Mouse (Mus musculus) liver, adult 2 months (tissue): Measurements from ENCODE around the gene Mcts1. TPM values are rescaled to one million over a fixed set of nuclear protein-coding genes. Genes with fewer than 3 reads are reported as not detected.

Experiments used
- DNase-seq: peaks from one replicate; pipeline ENCODE4 v3.0.0-alpha.2; 2011; ENCODE audit warnings: low read depth, low spot score; ENCODE audit errors: extremely low read depth
- H3K27ac ChIP-seq: fragments of 200-500 bp; replicated peaks from 2 replicates; pipeline ENCODE4 v1.5.1; 2012; ENCODE audit warnings: low read depth, mild to moderate bottlenecking, control low read depth, inconsistent platforms, low read length; ENCODE audit not compliant: insufficient read depth
- H3K27me3 ChIP-seq: fragments of 200-500 bp; 2 replicates; pipeline ENCODE4 v1.6.1; 2012; ENCODE audit warnings: mild to moderate bottlenecking, moderate library complexity, low read length, inconsistent platforms; ENCODE audit not compliant: control insufficient read depth, insufficient read depth
- H3K36me3 ChIP-seq: fragments of 200-500 bp; 2 replicates; pipeline ENCODE4 v1.6.1; 2012; ENCODE audit warnings: low read length, inconsistent platforms; ENCODE audit not compliant: control insufficient read depth, insufficient read depth
- H3K4me1 ChIP-seq: fragments of 200-500 bp; 2 replicates; pipeline ENCODE4 v1.6.1; 2011; ENCODE audit warnings: low read length; ENCODE audit not compliant: control insufficient read depth, insufficient read depth
- H3K4me3 ChIP-seq: fragments of 200-500 bp; 2 replicates; pipeline ENCODE4 v1.5.1; 2011; ENCODE audit warnings: low read depth, mild to moderate bottlenecking, control low read depth, low read length, moderate library complexity; ENCODE audit not compliant: insufficient read depth
- H3K79me2 ChIP-seq: fragments of 200-500 bp; 2 replicates; pipeline ENCODE4 v1.6.1; 2012; ENCODE audit warnings: inconsistent platforms, mild to moderate bottlenecking, low read length, moderate library complexity; ENCODE audit not compliant: control insufficient read depth, insufficient read depth
- H3K9ac ChIP-seq: fragments of 200-500 bp; 2 replicates; pipeline ENCODE4 v1.6.1; 2012; ENCODE audit warnings: low read depth, mild to moderate bottlenecking, control low read depth, inconsistent platforms, low read length
- CTCF ChIP-seq: fragments of 200-500 bp; IDR thresholded peaks from 2 replicates; pipeline ENCODE4 v1.5.1; 2011; ENCODE audit warnings: low read depth, low read length, control low read depth
- POLR2A ChIP-seq: fragments of 200-500 bp; IDR thresholded peaks from 2 replicates; pipeline ENCODE4 v1.6.1; 2011; ENCODE audit warnings: low read length, control low read depth; ENCODE audit not compliant: insufficient read depth; ENCODE audit errors: extremely low read depth
- WGBS: fragments of 180-500 bp; shearing (Covaris S2); methylation state at CpG from one replicate; pipeline ENCODE4 v1.1.7; 2018; 5-methylcytosine and 5-hydroxymethylcytosine counted together
- polyA plus RNA-seq: library from polyadenylated mRNA; depleted of rRNA; stranded (reverse); fragments of >200 nt; gene quantifications from 2 replicates; pipeline ENCODE4 v1.2.3, GENCODE M21; 2012; rRNA removed
- total RNA-seq: library from RNA; depleted of rRNA; stranded (reverse); fragments of >200 nt; gene quantifications from 2 replicates; pipeline ENCODE4 v1.2.3, GENCODE M21; 2014; rRNA removed

Mcts1 gene
- total and polyA plus RNA-seq, 2 experiments, result 10.5 to 37.3 TPM

- H3K9ac ChIP-seq, result no peak overlapping the region
- H3K4me1 ChIP-seq, result no peaks in the 10 kb centered on the region
- H3K27ac ChIP-seq, result no peak overlapping the region
- H3K27me3 ChIP-seq, result no peaks in the 10 kb centered on the region
- TF ChIP-seq POLR2A, result no peak
- TF ChIP-seq CTCF, result 0 out of 2 replicates have a peak, but pooled peaks have one; percentile 11
- H3K79me2 ChIP-seq, result no peaks in the 10 kb centered on the region
- DNase-seq, result peak; percentile 16
- no peak overlapping the region for H3K4me3 ChIP-seq
- 44% methylated on average over 9 of the region's 9 CpGs for WGBS
- no peaks in the 10 kb centered on the region for H3K36me3 ChIP-seq
Measured at GRCm38 (mm10) chrX:38650404-38651039, 50.1 kb downstream of the Mcts1 start.

GRCm38 (mm10) chrX:38651167-38651566 is 50.8 kb downstream of the Mcts1 start:
- Histone ChIP-seq H3K27me3 (no peaks in the 10 kb centered on the region), H3K4me1 (no peaks in the 10 kb centered on the region), H3K4me3 (no peak overlapping the region), H3K9ac (no peak overlapping the region), H3K27ac (no peak overlapping the region), H3K36me3 (no peaks in the 10 kb centered on the region), H3K79me2 (no peaks in the 10 kb centered on the region)
- no peak for TF ChIP-seq POLR2A
- TF ChIP-seq CTCF, result no peak
- WGBS, result 51% methylated on average over 5 of the region's 7 CpGs
- no peak for DNase-seq

- WGBS, result 100% methylated on average over 1 of the region's 1 CpGs
- TF ChIP-seq POLR2A (no peak), CTCF (no peak)
Measured at GRCm38 (mm10) chrX:38653181-38653580, 52.8 kb downstream of the Mcts1 start.

GRCm38 (mm10) chrX:38654681-38655080 is 54.3 kb downstream of the Mcts1 start:
- no peak overlapping the region for H3K9ac ChIP-seq
- no peak overlapping the region for H3K4me3 ChIP-seq
- H3K36me3 ChIP-seq, result no peaks in the 10 kb centered on the region
- no peak overlapping the region for H3K27ac ChIP-seq
- no peaks in the 10 kb centered on the region for H3K4me1 ChIP-seq
- no peaks in the 10 kb centered on the region for H3K27me3 ChIP-seq
- no peak for DNase-seq
- no peak for TF ChIP-seq POLR2A
- TF ChIP-seq CTCF, result peak; percentile 19; the same call in 1 of the 2 replicates
- no peaks in the 10 kb centered on the region for H3K79me2 ChIP-seq
- WGBS, result 91% methylated on average over 5 of the region's 5 CpGs

More at GRCm38 (mm10) chrX:38653181-38653580, 52.8 kb downstream of the Mcts1 start:
- Histone ChIP-seq H3K36me3 (no peaks in the 10 kb centered on the region), H3K4me1 (no peaks in the 10 kb centered on the region), H3K27ac (no peak overlapping the region), H3K27me3 (no peaks in the 10 kb centered on the region), H3K4me3 (no peak overlapping the region), H3K79me2 (no peaks in the 10 kb centered on the region), H3K9ac (no peak overlapping the region)
- no peak for DNase-seq

- Histone ChIP-seq H3K36me3 (no peaks in the 10 kb centered on the region), H3K9ac (no peak overlapping the region), H3K27me3 (no peaks in the 10 kb centered on the region), H3K4me1 (no peaks in the 10 kb centered on the region), H3K27ac (no peak overlapping the region), H3K79me2 (no peaks in the 10 kb centered on the region), H3K4me3 (no peak overlapping the region)
- no peak for DNase-seq
- 80% methylated on average over 4 of the region's 4 CpGs for WGBS
- TF ChIP-seq CTCF (no peak), POLR2A (no peak)
Measured at GRCm38 (mm10) chrX:38656206-38656883, 56.0 kb downstream of the Mcts1 start.

Other genes with a start within 250 kb of the Mcts1 start
- gene Lamp2, start 144.1 kb upstream of the Mcts1 start, total RNA-seq, result 414 and 458 TPM in 2 replicates
- gene Lamp2, start 144.1 kb upstream of the Mcts1 start, polyA plus RNA-seq, result 203 and 230 TPM in 2 replicates
- gene Cul4b, start 24.4 kb upstream of the Mcts1 start, total RNA-seq, result 17.0 and 17.9 TPM in 2 replicates
- gene Cul4b, start 24.4 kb upstream of the Mcts1 start, polyA plus RNA-seq, result 2.5 and 3.0 TPM in 2 replicates
- gene C1galt1c1, start 34.5 kb downstream of the Mcts1 start, total RNA-seq, result 33.7 and 35.4 TPM in 2 replicates
- gene C1galt1c1, start 34.5 kb downstream of the Mcts1 start, polyA plus RNA-seq, result 4.3 and 5.1 TPM in 2 replicates
- gene 6030498E09Rik, start 172.1 kb downstream of the Mcts1 start, total RNA-seq, result not detected in 2 replicates
- not detected in 2 replicates for gene 6030498E09Rik, start 172.1 kb downstream of the Mcts1 start, polyA plus RNA-seq